Mouse (Mus musculus): ENCODE data around the gene Trim65.
A peak's percentile ranks its signal among the peaks of the same experiment; 100 is the strongest.

DNA sequence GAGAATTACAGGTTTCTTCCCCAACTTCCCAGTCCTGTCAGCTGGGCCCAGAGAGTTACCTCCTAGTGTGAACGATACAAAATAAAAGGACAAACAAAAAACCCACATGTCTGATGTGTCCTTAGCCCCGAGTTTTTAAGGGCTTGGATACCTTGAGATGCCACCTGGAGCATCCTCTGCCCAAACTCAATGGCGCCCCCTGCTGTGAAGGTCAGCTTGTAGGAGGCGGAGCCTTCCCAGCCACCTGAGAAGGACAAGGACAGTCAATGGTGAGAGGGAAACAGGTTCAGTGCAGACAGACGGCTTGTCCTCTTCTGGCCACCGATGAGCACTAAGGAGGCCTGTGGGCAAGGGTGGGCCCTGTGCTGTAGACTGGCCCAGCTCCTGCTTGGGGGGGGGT is 49.8 kb downstream of the Trim65 start:
- TF ChIP-seq CTCF (IDR thresholded peaks at IDR 0.05; ENCODE audit: control insufficient read depth, insufficient read depth, insufficient replicate concordance, low read depth, low read length) (peak; percentile 63; the same call in 1 of the 2 replicates), POLR2A (IDR thresholded peaks at IDR 0.05; ENCODE audit: control insufficient read depth, low read depth, low read length) (no peak)

Data from testis, adult 2 months (tissue).